28 mouse cellular contexts compared by ENCODE assay signal in the genomic region with DNA sequence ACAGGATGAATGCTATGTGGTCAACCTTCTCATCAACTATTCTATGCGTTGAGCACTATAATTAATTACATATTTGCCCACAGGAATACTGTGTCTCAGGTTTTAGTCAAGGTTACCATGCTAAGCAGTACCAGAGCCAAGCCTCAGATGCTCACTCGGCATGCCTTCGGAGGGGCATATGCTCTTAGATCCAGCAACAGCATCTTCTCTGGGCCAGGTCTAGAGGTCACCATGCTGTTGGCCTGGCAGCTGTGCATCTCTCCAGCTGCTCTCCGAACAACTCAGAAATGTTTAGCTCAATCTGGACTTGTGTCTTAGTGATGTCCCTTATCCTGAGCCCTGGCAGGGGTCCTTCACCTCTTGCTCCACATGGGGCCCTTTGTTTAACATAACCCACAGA.
A peak's percentile ranks its signal among the peaks of the same experiment; 100 is the strongest.
DNase-seq lines count a peak whose midpoint lies in the region; ATAC-seq lines count a peak whose summit lies in the region.
"Had no signal": no experiment of that assay in that cellular context is flagged by ENCODE, and none has a peak within 500 bp of the region (broad histone marks: within the 10 kb centered on the region; RNA-seq: fewer than 3 reads in every experiment).

No protein-coding gene starts in this region.

- peaks cover 21% of the 10 kb centered on the region for H3K4me1 ChIP-seq in hindbrain, embryonic 10.5 days (replicated peaks)
- 0 out of 2 replicates have a peak, but pooled peaks cover 4% of the 10 kb centered on the region for H3K4me1 ChIP-seq in hindbrain, embryonic 12.5 days
- peaks cover 27% of the 10 kb centered on the region for H3K4me1 ChIP-seq in midbrain, embryonic 10.5 days
- H3K4me1 ChIP-seq in midbrain, embryonic 16.5 days (ENCODE audit: control insufficient read depth, insufficient read depth, low read length) = no peaks in the 10 kb centered on the region; the same call in 1 of the 2 replicates
- H3K4me1 ChIP-seq in kidney, embryonic 15.5 days = 0 out of 2 replicates have a peak, but pooled peaks cover 4% of the 10 kb centered on the region
- H3K4me1 ChIP-seq: embryonic facial prominence, embryonic 15.5 days; heart, embryonic 15.5 days; lung, embryonic 15.5 days; stomach, embryonic 15.5 days had no signal

- DNase-seq in hindbrain, embryonic 10.5 days (ENCODE audit: low spot score) = peak; percentile 39
- DNase-seq in midbrain, embryonic 10.5 days (ENCODE audit: low spot score) = peak; percentile 41
- DNase-seq in embryo, embryonic 10.5 days (ENCODE audit: low spot score) = peak; percentile 54
- DNase-seq in mesoderm, embryonic 11.5 days (ENCODE audit: low read depth, low spot score) = peak; percentile 31
- DNase-seq: adrenal gland, adult 2 months; adrenal gland, postnatal 36 days; cerebellum, adult 18-20 months; cerebellum, postnatal 25 days; forebrain, postnatal 0 days; gastrocnemius, postnatal 10 days; kidney, postnatal 25 days; lung, postnatal 36 days; right cerebral cortex, postnatal 14 days; thymus, postnatal 14 days had no signal

- 49% methylated on average over 4 of the region's 4 CpGs for WGBS in hindbrain, embryonic 10.5 days
- 50% methylated on average over 4 of the region's 4 CpGs for WGBS in hindbrain, embryonic 12.5 days
- 49% methylated on average over 4 of the region's 4 CpGs for WGBS in midbrain, embryonic 10.5 days
- 45% methylated on average over 4 of the region's 4 CpGs for WGBS in midbrain, embryonic 16.5 days
- WGBS in kidney, embryonic 15.5 days = 71% methylated on average over 4 of the region's 4 CpGs

- H3K27me3 ChIP-seq in hindbrain, embryonic 10.5 days (ENCODE audit: insufficient read depth, poor library complexity, severe bottlenecking) = no peaks in the 10 kb centered on the region
- H3K27me3 ChIP-seq in hindbrain, embryonic 12.5 days = no peaks in the 10 kb centered on the region
- H3K27me3 ChIP-seq in midbrain, embryonic 10.5 days (ENCODE audit: low read depth, poor library complexity, severe bottlenecking) = peaks cover 7% of the 10 kb centered on the region; the same call in 1 of the 2 replicates
- no peaks in the 10 kb centered on the region for H3K27me3 ChIP-seq in midbrain, embryonic 16.5 days (ENCODE audit: control insufficient read depth, insufficient read depth, low read depth, low read length)
- no peaks in the 10 kb centered on the region for H3K27me3 ChIP-seq in kidney, embryonic 15.5 days
- H3K27me3 ChIP-seq: embryonic facial prominence, embryonic 15.5 days; forebrain, embryonic 12.5 days; heart, embryonic 15.5 days; limb, embryonic 13.5 days; lung, embryonic 15.5 days; neural tube, embryonic 13.5 days; stomach, embryonic 15.5 days had no signal

- H3K9ac ChIP-seq in hindbrain, embryonic 12.5 days = no peak overlapping the region
- H3K9ac ChIP-seq in midbrain, embryonic 16.5 days (ENCODE audit: low read depth, low read length) = no peak overlapping the region
- H3K9ac ChIP-seq in kidney, embryonic 15.5 days = no peak overlapping the region
- H3K9ac ChIP-seq: embryonic facial prominence, embryonic 15.5 days; forebrain, embryonic 12.5 days; forebrain, postnatal 0 days; heart, embryonic 15.5 days; limb, embryonic 13.5 days; lung, embryonic 15.5 days; neural tube, embryonic 13.5 days; stomach, embryonic 15.5 days had no signal

- no peaks in the 10 kb centered on the region for H3K36me3 ChIP-seq in hindbrain, embryonic 10.5 days
- no peaks in the 10 kb centered on the region for H3K36me3 ChIP-seq in hindbrain, embryonic 12.5 days
- no peaks in the 10 kb centered on the region for H3K36me3 ChIP-seq in midbrain, embryonic 10.5 days
- H3K36me3 ChIP-seq in midbrain, embryonic 16.5 days (ENCODE audit: control insufficient read depth, insufficient read depth, low read length) = no peaks in the 10 kb centered on the region
- H3K36me3 ChIP-seq in kidney, embryonic 15.5 days = no peaks in the 10 kb centered on the region
- H3K36me3 ChIP-seq: embryonic facial prominence, embryonic 15.5 days; forebrain, embryonic 12.5 days; heart, embryonic 10.5 days; heart, embryonic 15.5 days; limb, embryonic 13.5 days; lung, embryonic 15.5 days; neural tube, embryonic 13.5 days; stomach, embryonic 15.5 days had no signal

- H3K27ac ChIP-seq in hindbrain, embryonic 10.5 days = no peak overlapping the region
- H3K27ac ChIP-seq in hindbrain, embryonic 12.5 days = no peak overlapping the region
- no peak overlapping the region for H3K27ac ChIP-seq in midbrain, embryonic 10.5 days (replicated peaks)
- no peak overlapping the region for H3K27ac ChIP-seq in midbrain, embryonic 16.5 days (ENCODE audit: low read length)
- H3K27ac ChIP-seq in kidney, embryonic 15.5 days = no peak overlapping the region
- H3K27ac ChIP-seq: embryonic facial prominence, embryonic 15.5 days; forebrain, embryonic 12.5 days; heart, embryonic 10.5 days; heart, embryonic 15.5 days; limb, embryonic 13.5 days; lung, embryonic 15.5 days; neural tube, embryonic 13.5 days; stomach, embryonic 15.5 days had no signal

- H3K4me3 ChIP-seq in hindbrain, embryonic 10.5 days = no peak overlapping the region
- no peak overlapping the region for H3K4me3 ChIP-seq in hindbrain, embryonic 12.5 days
- no peak overlapping the region for H3K4me3 ChIP-seq in midbrain, embryonic 10.5 days
- H3K4me3 ChIP-seq in midbrain, embryonic 16.5 days (ENCODE audit: low read depth, low read length) = no peak overlapping the region
- no peak overlapping the region for H3K4me3 ChIP-seq in kidney, embryonic 15.5 days (replicated peaks)
- H3K4me3 ChIP-seq: embryonic facial prominence, embryonic 15.5 days; forebrain, embryonic 12.5 days; heart, embryonic 10.5 days; heart, embryonic 15.5 days; limb, embryonic 13.5 days; lung, embryonic 15.5 days; neural tube, embryonic 13.5 days; stomach, embryonic 15.5 days had no signal

- H3K9me3 ChIP-seq in hindbrain, embryonic 10.5 days = no peaks in the 10 kb centered on the region
- no peaks in the 10 kb centered on the region for H3K9me3 ChIP-seq in hindbrain, embryonic 12.5 days (replicated peaks)
- H3K9me3 ChIP-seq in midbrain, embryonic 10.5 days (replicated peaks) = no peaks in the 10 kb centered on the region
- no peaks in the 10 kb centered on the region for H3K9me3 ChIP-seq in midbrain, embryonic 16.5 days (replicated peaks; ENCODE audit: control insufficient read depth, low read length, poor library complexity, severe bottlenecking)
- no peaks in the 10 kb centered on the region for H3K9me3 ChIP-seq in kidney, embryonic 15.5 days (replicated peaks)
- H3K9me3 ChIP-seq: embryonic facial prominence, embryonic 15.5 days; forebrain, embryonic 12.5 days; heart, embryonic 10.5 days; heart, embryonic 15.5 days; limb, embryonic 13.5 days; lung, embryonic 15.5 days; neural tube, embryonic 13.5 days; stomach, embryonic 15.5 days had no signal

- no peak for ATAC-seq in hindbrain, embryonic 12.5 days (ENCODE audit: low FRiP score)
- no peak for ATAC-seq in midbrain, embryonic 16.5 days
- ATAC-seq in kidney, embryonic 15.5 days (replicated peaks; ENCODE audit: low FRiP score) = no peak
- ATAC-seq: CD4-positive, CD25-positive, alpha-beta regulatory T cell, adult 4 months; forebrain, postnatal 0 days; intestine, postnatal 0 days had no signal

- H3K4me2 ChIP-seq in hindbrain, embryonic 12.5 days (replicated peaks) = no peak overlapping the region
- H3K4me2 ChIP-seq in midbrain, embryonic 16.5 days (ENCODE audit: low read length) = no peak overlapping the region
- no peak overlapping the region for H3K4me2 ChIP-seq in kidney, embryonic 15.5 days
- H3K4me2 ChIP-seq: embryonic facial prominence, embryonic 15.5 days; forebrain, embryonic 12.5 days; heart, embryonic 15.5 days; limb, embryonic 13.5 days; liver, embryonic 11.5 days; lung, embryonic 15.5 days; neural tube, embryonic 13.5 days; stomach, embryonic 15.5 days had no signal
